Mouse (Mus musculus) mouse embryonic stem cell (cell line): ENCODE measurements around the gene Enoph1.

Experiments used
- in situ Hi-C, 2 experiments: fragments of 300-500 bp; cut with MboI; formaldehyde crosslinking; loops; 1 replicate in 1 of 2; 3 replicates in 1 of 2; pipeline ENCODE4 v1.14.3; 2019 to 2020; ENCODE audit warnings: low sequenced_read_pairs in 2 of 2, low pct_unique_long_range_greater_than_20kb in 1 of 2, mixed read lengths in 1 of 2; ENCODE audit not compliant: unreplicated experiment in 1 of 2

The Enoph1 gene

GRCm38 (mm10) chr5:100109543-100110282 is 69.9 kb downstream of the Enoph1 start:
- in situ Hi-C loops, result no loop called here

DNA sequence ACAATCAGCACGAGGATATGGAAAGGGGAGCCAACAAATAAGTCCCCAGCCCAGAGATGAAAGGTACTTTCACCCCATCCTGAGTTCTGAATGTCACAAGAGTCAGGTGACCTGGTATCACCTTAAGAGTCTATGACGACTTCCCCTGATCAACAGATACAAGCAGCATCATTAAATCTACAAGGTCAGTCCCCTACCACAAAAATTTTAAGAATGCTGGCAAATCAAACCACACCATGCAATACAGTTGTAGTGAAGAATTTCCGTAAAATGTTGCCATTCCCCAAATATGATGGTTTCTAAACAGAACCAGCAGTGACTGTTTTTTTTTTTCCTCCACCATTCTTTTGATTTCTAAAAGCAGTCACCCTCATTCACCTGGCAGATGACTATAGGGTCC is 70.8 kb downstream of the Enoph1 start:
- in situ Hi-C loops, result no loop called here

GRCm38 (mm10) chr5:100113403-100113802 is 73.6 kb downstream of the Enoph1 start:
- in situ Hi-C loops, result no loop called here
